Mouse (Mus musculus) myocyte (in vitro differentiated cells): ENCODE measurements around the gene Syt1.

ENCODE experiments used
- CEBPB ChIP-seq: IDR thresholded peaks from 2 replicates; pipeline ENCODE4 v1.6.1; 2011; ENCODE audit warnings: mild to moderate bottlenecking, moderate library complexity; ENCODE audit not compliant: poor library complexity, insufficient read depth, severe bottlenecking
- MAX ChIP-seq: IDR thresholded peaks from one replicate; pipeline ENCODE4 v1.6.1; 2011; ENCODE audit warnings: low read depth, mild to moderate bottlenecking, control low read depth
- POLR2A ChIP-seq: IDR thresholded peaks from one replicate; pipeline ENCODE4 v1.6.1; 2011; ENCODE audit warnings: low read depth, mild to moderate bottlenecking, control low read depth, moderate library complexity; ENCODE audit not compliant: insufficient read length
- TCF3 ChIP-seq: IDR thresholded peaks from one replicate; pipeline ENCODE4 v1.6.1; 2011; ENCODE audit warnings: low read depth, control low read depth; ENCODE audit not compliant: insufficient read length
- USF1 ChIP-seq: IDR thresholded peaks from one replicate; pipeline ENCODE4 v1.6.1; 2011; ENCODE audit warnings: low read depth, mild to moderate bottlenecking, control low read depth, moderate library complexity

- TF ChIP-seq MAX (no peak), POLR2A (no peak), CEBPB (no peak), TCF3 (no peak), USF1 (no peak)
These were observed 352.5 kb downstream of the Syt1 start for GRCm38 (mm10) chr10:108658300-108658699.
